In the genomic region with DNA sequence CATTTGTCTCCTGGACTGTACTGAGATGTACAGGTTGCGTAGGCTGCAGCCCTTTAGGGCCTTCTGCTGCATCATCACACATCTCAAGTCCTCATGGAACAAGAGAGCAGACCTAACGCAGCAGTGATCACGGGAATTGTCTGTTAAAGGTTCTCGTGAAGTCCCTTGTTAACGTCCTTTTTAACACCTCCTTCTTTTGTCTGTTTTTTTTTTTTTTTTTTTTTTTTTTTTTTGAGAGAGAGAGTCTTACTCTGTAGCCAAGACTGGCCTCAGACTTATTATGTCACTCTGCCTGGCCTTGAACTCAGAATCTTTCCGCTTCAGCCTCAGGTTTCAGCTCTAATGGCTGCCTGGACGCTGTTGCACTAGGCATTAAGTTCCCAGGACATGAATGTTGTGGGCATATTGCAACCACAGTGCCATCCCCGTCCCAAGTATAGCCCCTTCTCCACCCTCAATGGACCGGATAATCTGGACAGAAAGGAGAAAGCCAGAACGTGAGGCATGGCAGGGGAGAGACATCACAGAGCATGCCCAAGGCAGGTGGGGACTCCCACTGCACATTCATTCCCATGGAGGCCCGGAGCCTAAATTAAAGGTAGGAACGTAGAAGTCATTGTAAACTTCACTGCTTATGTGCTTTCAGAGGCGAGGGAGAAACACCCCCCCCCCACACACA, we compare ENCODE assay signal across 15 mouse cellular contexts.
DNase-seq lines count a peak whose midpoint lies in the region; ATAC-seq and TF ChIP-seq lines count a peak whose summit lies in the region.
"Had no signal": no experiment of that assay in that cellular context is flagged by ENCODE, and none has a peak within 500 bp of the region (broad histone marks: within the 10 kb centered on the region; RNA-seq: fewer than 3 reads in every experiment).

No protein-coding gene starts in this region.

- no peak overlapping the region for H3K4me3 ChIP-seq in heart, adult 2 months
- H3K4me3 ChIP-seq in lung, postnatal 0 days (ENCODE audit: low read depth, low read length): no peak overlapping the region
- no peak overlapping the region for H3K4me3 ChIP-seq in embryonic facial prominence, embryonic 15.5 days (replicated peaks)
- H3K4me3 ChIP-seq in small intestine, adult 2 months (ENCODE audit: low read depth, low read length): no peak overlapping the region

- H3K79me2 ChIP-seq in heart, adult 2 months (replicated peaks; ENCODE audit: control insufficient read depth, insufficient read depth, low read length): no peaks in the 10 kb centered on the region

- no peak overlapping the region for H3K9ac ChIP-seq in heart, adult 2 months (ENCODE audit: low read depth, low read length)
- no peak overlapping the region for H3K9ac ChIP-seq in lung, postnatal 0 days (replicated peaks; ENCODE audit: low read depth)
- no peak overlapping the region for H3K9ac ChIP-seq in embryonic facial prominence, embryonic 15.5 days

- no peak for TF ChIP-seq CTCF in heart, adult 2 months (IDR thresholded peaks at IDR 0.05)
- no peak for TF ChIP-seq CTCF in lung, postnatal 0 days (IDR thresholded peaks at IDR 0.05)
- no peak for TF ChIP-seq CTCF in small intestine, adult 2 months (IDR thresholded peaks at IDR 0.05; ENCODE audit: extremely low read depth, insufficient read length, insufficient replicate concordance, low read depth, low read length)

- H3K36me3 ChIP-seq in heart, adult 2 months (ENCODE audit: control insufficient read depth, insufficient read depth, low read length): no peaks in the 10 kb centered on the region
- no peaks in the 10 kb centered on the region for H3K36me3 ChIP-seq in lung, postnatal 0 days (ENCODE audit: insufficient read depth, low read length)
- no peaks in the 10 kb centered on the region for H3K36me3 ChIP-seq in embryonic facial prominence, embryonic 15.5 days
- no peaks in the 10 kb centered on the region for H3K36me3 ChIP-seq in small intestine, adult 2 months (ENCODE audit: control insufficient read depth, insufficient read depth, low read length)

- no peaks in the 10 kb centered on the region for H3K27me3 ChIP-seq in heart, adult 2 months (ENCODE audit: control insufficient read depth, insufficient read depth, low read length)
- no peaks in the 10 kb centered on the region for H3K27me3 ChIP-seq in lung, postnatal 0 days (replicated peaks; ENCODE audit: insufficient read depth, low read length)
- H3K27me3 ChIP-seq in embryonic facial prominence, embryonic 15.5 days: no peaks in the 10 kb centered on the region
- no peaks in the 10 kb centered on the region for H3K27me3 ChIP-seq in small intestine, adult 2 months (ENCODE audit: control insufficient read depth, insufficient read depth, low read length)
- H3K27me3 ChIP-seq: Patski had no signal

- intact Hi-C loops in heart, adult 2 months (cut with DNase I): no loop called here

- 83% methylated on average over 13 of the region's 13 CpGs for WGBS in heart, adult 2 months
- WGBS in lung, postnatal 0 days: 90% methylated on average over 13 of the region's 13 CpGs
- WGBS in embryonic facial prominence, embryonic 15.5 days: 72% methylated on average over 13 of the region's 13 CpGs
- 88% methylated on average over 13 of the region's 13 CpGs for WGBS in small intestine, adult 2 months

- peak overlapping the region; percentile 74; the same call in 1 of the 2 replicates for H3K27ac ChIP-seq in heart, adult 2 months
- 0 out of 2 replicates have a peak overlapping the region, but pooled peaks have one; percentile 81 for H3K27ac ChIP-seq in lung, postnatal 0 days (ENCODE audit: low read length)
- H3K27ac ChIP-seq in embryonic facial prominence, embryonic 15.5 days (replicated peaks): peak overlapping the region; percentile 86
- H3K27ac ChIP-seq in small intestine, adult 2 months (ENCODE audit: insufficient read depth, low read depth, low read length): peak overlapping the region; percentile 17; the same call in 1 of the 2 replicates

- no peak for ATAC-seq in lung, postnatal 0 days
- no peak for ATAC-seq in embryonic facial prominence, embryonic 15.5 days (ENCODE audit: insufficient number of reproducible peaks, low FRiP score, low TSS enrichment, low read depth)

- TF ChIP-seq EP300 in heart, adult 2 months (IDR thresholded peaks at IDR 0.05; ENCODE audit: insufficient read depth, low read depth, low read length): no peak
- TF ChIP-seq EP300 in lung, postnatal 0 days (IDR thresholded peaks at IDR 0.05): no peak

- no peak for TF ChIP-seq POLR2A in heart, adult 2 months (IDR thresholded peaks at IDR 0.05; ENCODE audit: insufficient read depth, low read depth, low read length)
- TF ChIP-seq POLR2A in small intestine, adult 2 months (IDR thresholded peaks at IDR 0.05; ENCODE audit: low read depth, low read length): no peak

- H3K4me2 ChIP-seq in lung, postnatal 0 days (replicated peaks; ENCODE audit: low read depth, low read length): no peak overlapping the region
- 0 out of 2 replicates have a peak overlapping the region, but pooled peaks have one; percentile 17 for H3K4me2 ChIP-seq in embryonic facial prominence, embryonic 15.5 days (replicated peaks)

- H3K9me3 ChIP-seq in lung, postnatal 0 days (ENCODE audit: low read length): no peaks in the 10 kb centered on the region
- no peaks in the 10 kb centered on the region for H3K9me3 ChIP-seq in embryonic facial prominence, embryonic 15.5 days (replicated peaks)

- DNase-seq in heart, adult 2 months: no peak
- no peak for DNase-seq in heart, postnatal 4 days
- no peak for DNase-seq in lung, postnatal 0 days (ENCODE audit: low spot score)
- DNase-seq in lung, postnatal 10 days: no peak
- no peak for DNase-seq in cerebellum, adult 8-10 months
- DNase-seq in cerebellum, adult 18-20 months: no peak
- DNase-seq: adrenal gland, postnatal 25 days; cerebellum, adult 9-10 months; layer of hippocampus, adult 9-11 months; liver; right cerebral cortex, postnatal 14 days; thymus, adult 18-20 months had no signal

- H3K4me1 ChIP-seq in heart, adult 2 months (ENCODE audit: control insufficient read depth, insufficient read depth, low read length): peaks cover 10% of the 10 kb centered on the region
- H3K4me1 ChIP-seq in lung, postnatal 0 days (ENCODE audit: insufficient read depth, low read depth, low read length): peaks cover 16% of the 10 kb centered on the region
- H3K4me1 ChIP-seq in embryonic facial prominence, embryonic 15.5 days: peaks cover 47% of the 10 kb centered on the region
- H3K4me1 ChIP-seq in small intestine, adult 2 months (ENCODE audit: control insufficient read depth, insufficient read depth, insufficient read length, low read length): peaks cover 9% of the 10 kb centered on the region

Comparison
In these comparisons a context has a peak if more than half of its experiments do, and no peak if none do; other contexts are left out.
1. H3K27ac ChIP-seq: peak in every context shown above with its lines; median percentile 86 in embryonic facial prominence, embryonic 15.5 days; 81 in lung, postnatal 0 days; 74 in heart, adult 2 months; 17 in small intestine, adult 2 months.